Mouse (Mus musculus) myocyte (in vitro differentiated cells): ENCODE measurements at regions not wholly inside any gene's neighbourhood (a gene's known extent, or its start where the extent isn't known, plus 50 kb on each side); places are given as distances from the start of the nearest gene placed in this dataset.

ENCODE experiments used
- H3K27me3 ChIP-seq: one replicate; pipeline ENCODE4 v1.6.1; 2011; ENCODE audit not compliant: control insufficient read depth, insufficient read depth, insufficient read length
- H3K36me3 ChIP-seq: one replicate; pipeline ENCODE4 v1.6.1; 2011; ENCODE audit not compliant: control insufficient read depth, insufficient read depth
- H3K4me2 ChIP-seq: one replicate; pipeline ENCODE4 v1.6.1; 2011; ENCODE audit warnings: low read depth, control low read depth
- H3K4me3 ChIP-seq: one replicate; pipeline ENCODE4 v1.5.1; 2011; ENCODE audit warnings: mild to moderate bottlenecking, control low read depth, moderate library complexity
- H3K79me2 ChIP-seq: one replicate; pipeline ENCODE4 v1.6.1; 2011; ENCODE audit not compliant: control insufficient read depth, insufficient read depth
- H3ac ChIP-seq: one replicate; pipeline ENCODE4 v1.6.1; 2011; ENCODE audit not compliant: control insufficient read depth, insufficient read length
- CEBPB ChIP-seq: IDR thresholded peaks from 2 replicates; pipeline ENCODE4 v1.6.1; 2011; ENCODE audit warnings: mild to moderate bottlenecking, moderate library complexity; ENCODE audit not compliant: poor library complexity, insufficient read depth, severe bottlenecking
- E2F4 ChIP-seq: IDR thresholded peaks from one replicate; pipeline ENCODE4 v1.6.1; 2011; ENCODE audit warnings: mild to moderate bottlenecking, control low read depth, moderate library complexity; ENCODE audit not compliant: insufficient read depth
- MAX ChIP-seq: IDR thresholded peaks from one replicate; pipeline ENCODE4 v1.6.1; 2011; ENCODE audit warnings: low read depth, mild to moderate bottlenecking, control low read depth
- MYOD1 ChIP-seq, 3 experiments: IDR thresholded peaks; one replicate each; pipeline ENCODE4 v1.6.1; 2011; ENCODE audit warnings: control low read depth in 2 of 3, low read depth in 2 of 3, mild to moderate bottlenecking in 2 of 3, moderate library complexity in 1 of 3; ENCODE audit not compliant: insufficient read length in 2 of 3, control insufficient read depth in 1 of 3
- MYOG ChIP-seq, 3 experiments: IDR thresholded peaks; one replicate each; pipeline ENCODE4 v1.6.1; 2011; ENCODE audit warnings: control low read depth in 2 of 3, low read depth in 2 of 3, mild to moderate bottlenecking in 2 of 3; ENCODE audit not compliant: insufficient read length in 2 of 3, control insufficient read depth in 1 of 3, insufficient read depth in 1 of 3
- POLR2A ChIP-seq: IDR thresholded peaks from one replicate; pipeline ENCODE4 v1.6.1; 2011; ENCODE audit warnings: low read depth, mild to moderate bottlenecking, control low read depth, moderate library complexity; ENCODE audit not compliant: insufficient read length
- POLR2AphosphoS2 ChIP-seq: IDR thresholded peaks from one replicate; pipeline ENCODE4 v1.6.1; 2011; ENCODE audit warnings: low read depth, control low read depth; ENCODE audit not compliant: insufficient read length
- REST ChIP-seq: IDR thresholded peaks from one replicate; pipeline ENCODE4 v1.6.1; 2011; ENCODE audit warnings: mild to moderate bottlenecking, control low read depth, moderate library complexity; ENCODE audit not compliant: insufficient read depth, insufficient read length
- SRF ChIP-seq: IDR thresholded peaks from one replicate; pipeline ENCODE4 v1.6.1; 2011; ENCODE audit warnings: low read depth; ENCODE audit not compliant: control insufficient read depth, insufficient read length
- TCF12 ChIP-seq: IDR thresholded peaks from one replicate; pipeline ENCODE4 v1.6.1; 2011; ENCODE audit warnings: mild to moderate bottlenecking, control low read depth; ENCODE audit not compliant: poor library complexity, insufficient read depth, severe bottlenecking
- TCF3 ChIP-seq: IDR thresholded peaks from one replicate; pipeline ENCODE4 v1.6.1; 2011; ENCODE audit warnings: low read depth, control low read depth; ENCODE audit not compliant: insufficient read length
- USF1 ChIP-seq: IDR thresholded peaks from one replicate; pipeline ENCODE4 v1.6.1; 2011; ENCODE audit warnings: low read depth, mild to moderate bottlenecking, control low read depth, moderate library complexity

GRCm38 (mm10) chr2:109017018-109017707 is 263.4 kb upstream of the Kif18a start:
- no peaks in the 10 kb centered on the region for H3K27me3 ChIP-seq
- H3K4me3 ChIP-seq, result no peak overlapping the region
- TF ChIP-seq TCF12 (no peak), MYOG (IDR thresholded peaks at IDR 0.05; ENCODE audit: control insufficient read depth in 1 of 3, insufficient read depth in 1 of 3, insufficient read length in 2 of 3, low read depth in 2 of 3) (no peak), CEBPB (no peak), MAX (no peak), POLR2AphosphoS2 (no peak), SRF (no peak), USF1 (no peak), E2F4 (no peak), POLR2A (no peak), MYOD1 (IDR thresholded peaks at IDR 0.05; ENCODE audit: control insufficient read depth in 1 of 3, insufficient read length in 2 of 3, low read depth in 2 of 3) (no peak), TCF3 (no peak), REST (no peak)
- H3K36me3 ChIP-seq, result no peaks in the 10 kb centered on the region
- H3ac ChIP-seq, result no peak overlapping the region
- no peak overlapping the region for H3K4me2 ChIP-seq
- no peaks in the 10 kb centered on the region for H3K79me2 ChIP-seq

- no peaks in the 10 kb centered on the region for H3K27me3 ChIP-seq
- no peaks in the 10 kb centered on the region for H3K79me2 ChIP-seq
- H3K36me3 ChIP-seq, result no peaks in the 10 kb centered on the region
- no peak overlapping the region for H3ac ChIP-seq
- no peak overlapping the region for H3K4me2 ChIP-seq
- H3K4me3 ChIP-seq, result no peak overlapping the region
- no peak for TF ChIP-seq E2F4
These were observed 242.3 kb upstream of the Kif18a start for GRCm38 (mm10) chr2:109038131-109038695.
